Mouse (Mus musculus) liver, embryonic 14 days (tissue): ENCODE data around the gene Mmp17. TPM values are rescaled to one million over a fixed set of nuclear protein-coding genes. Genes with fewer than 3 reads are reported as not detected.

Source experiments
- polyA plus RNA-seq: library from polyadenylated mRNA; depleted of rRNA; stranded (reverse); fragments of >200 nt; gene quantifications from 2 replicates; pipeline ENCODE4 v1.2.3, GENCODE M21; 2012; rRNA removed

Mmp17 gene
- polyA plus RNA-seq, result 0.19 and 0.21 TPM in 2 replicates

GRCm38 (mm10) chr5:129583761-129584582 lies at the start of gene Mmp17:
Mmp17 (plus strand) TSS chr5:129584169.

Other genes with a start within 250 kb of the Mmp17 start
- gene Sfswap, start 82.9 kb upstream of the Mmp17 start, polyA plus RNA-seq, result 27.6 and 28.4 TPM in 2 replicates
- gene Zfp11, start 85.9 kb downstream of the Mmp17 start, polyA plus RNA-seq, result 0.77 and 0.82 TPM in 2 replicates
- gene Sept14, start 124.3 kb downstream of the Mmp17 start, polyA plus RNA-seq, result not detected in 2 replicates
- 50.8 and 63.4 TPM in 2 replicates for gene Mrps17, start 131.3 kb downstream of the Mmp17 start, polyA plus RNA-seq
- gene Nipsnap2, start 140.9 kb downstream of the Mmp17 start, polyA plus RNA-seq, result 14.4 and 16.4 TPM in 2 replicates
- gene Psph, start 203.3 kb downstream of the Mmp17 start, polyA plus RNA-seq, result 29.6 and 34.6 TPM in 2 replicates